Mouse (Mus musculus) spleen, postnatal 4 days (tissue): ENCODE results near the gene Itgal.
"Not testable (repeated sequence)": the region's sequence is repeated elsewhere in the genome, so short reads cannot be mapped to it uniquely, and the experiment has no call there.

Experiments
- DNase-seq, 2 experiments: peaks; one replicate each; pipeline ENCODE4 v3.0.0; 2022; ENCODE audit warnings: low spot score in 2 of 2

Itgal gene

DNA sequence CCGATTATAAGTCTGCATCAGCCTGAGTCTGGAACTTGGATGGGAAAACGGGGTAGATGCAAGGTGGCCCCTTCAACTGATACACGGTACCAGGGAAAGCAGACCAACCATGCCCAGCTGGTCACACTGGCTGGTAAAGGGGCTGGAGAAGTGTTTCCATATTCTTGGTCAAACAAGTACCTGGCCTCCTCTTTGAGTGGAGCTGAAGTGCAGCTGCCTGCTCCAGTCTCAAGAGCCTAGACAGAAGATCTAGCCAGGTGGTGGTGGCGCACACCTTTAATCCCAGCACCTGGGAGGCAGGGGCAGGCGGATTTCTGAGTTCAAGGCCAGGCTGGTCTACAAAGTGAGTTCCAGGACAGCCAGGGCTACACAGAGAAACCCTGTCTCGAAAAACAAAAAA lies 45.8 kb downstream of the Itgal start:
- DNase-seq, result not testable (repeated sequence)

DNA sequence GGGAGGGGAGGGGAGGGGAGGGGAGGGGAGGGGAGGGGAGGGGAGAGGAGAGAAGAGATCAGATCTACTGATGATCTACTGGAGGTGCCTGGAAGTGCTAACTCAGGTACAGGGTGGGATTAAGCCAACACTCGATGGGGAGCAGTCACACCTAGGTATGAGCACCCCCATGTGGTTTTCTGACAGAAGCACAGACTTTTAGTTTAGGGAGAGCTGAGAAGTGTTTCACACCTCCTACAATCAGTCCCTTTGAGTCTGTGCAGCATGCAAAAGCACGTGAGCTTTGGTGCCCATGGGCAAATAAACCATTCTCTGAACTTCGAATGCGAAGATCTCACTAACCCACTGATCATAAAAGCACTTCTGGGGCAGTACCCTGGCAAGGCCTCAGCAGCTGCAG lies 46.3 kb downstream of the Itgal start:
- no peak for DNase-seq

DNA sequence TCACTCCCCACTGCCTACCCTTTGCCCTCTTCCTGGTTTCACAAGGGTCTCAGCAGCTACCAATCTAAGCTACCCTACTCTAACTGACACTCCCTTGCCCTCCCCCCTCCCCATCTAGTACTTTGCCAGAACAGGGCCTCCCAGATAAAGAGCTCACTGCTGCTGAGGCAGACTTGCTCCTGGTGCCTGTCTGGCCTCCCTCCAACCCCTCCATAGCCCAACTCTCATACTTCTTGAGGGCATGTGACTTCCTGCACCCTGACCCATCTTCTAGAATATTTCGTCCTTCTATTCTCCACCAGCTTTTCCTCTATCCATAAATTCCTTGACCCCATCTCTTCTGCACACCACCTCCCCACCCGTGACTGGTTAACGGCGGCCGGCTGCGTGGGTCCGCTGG lies 46.8 kb downstream of the Itgal start:
- no peak for DNase-seq

- DNase-seq, result no peak
These were observed 47.4 kb downstream of the Itgal start for GRCm38 (mm10) chr7:127343351-127344019.

DNA sequence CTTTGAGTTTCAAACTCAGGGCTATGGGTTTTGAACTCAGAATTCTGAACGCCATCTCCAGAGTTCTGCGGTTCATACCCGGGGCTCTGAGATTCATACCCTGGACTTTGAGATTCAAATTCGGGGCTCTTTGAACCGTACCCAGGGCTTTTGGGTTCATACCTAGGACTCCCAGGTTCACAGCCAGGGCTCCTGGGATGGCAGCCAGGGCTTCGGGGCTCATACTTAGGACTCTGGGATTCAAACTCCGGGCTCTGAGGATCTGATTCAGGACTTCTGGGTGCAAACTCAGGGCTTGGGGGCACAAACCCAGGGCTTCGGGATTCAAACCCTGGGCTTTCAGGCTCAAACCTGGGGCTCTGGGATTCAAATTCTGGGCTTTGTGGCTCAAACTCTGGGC lies 48.3 kb downstream of the Itgal start:
- no peak for DNase-seq

GRCm38 (mm10) chr7:127345092-127345491 lies 49.0 kb downstream of the Itgal start:
- peak; percentile 33 to 75 for DNase-seq

GRCm38 (mm10) chr7:127345512-127346325 lies 49.7 kb downstream of the Itgal start, which contains the start of gene Zfp768:
Zfp768 (minus strand) TSS chr7:127345589.
- peak; percentile 90 to 95 for DNase-seq

DNA sequence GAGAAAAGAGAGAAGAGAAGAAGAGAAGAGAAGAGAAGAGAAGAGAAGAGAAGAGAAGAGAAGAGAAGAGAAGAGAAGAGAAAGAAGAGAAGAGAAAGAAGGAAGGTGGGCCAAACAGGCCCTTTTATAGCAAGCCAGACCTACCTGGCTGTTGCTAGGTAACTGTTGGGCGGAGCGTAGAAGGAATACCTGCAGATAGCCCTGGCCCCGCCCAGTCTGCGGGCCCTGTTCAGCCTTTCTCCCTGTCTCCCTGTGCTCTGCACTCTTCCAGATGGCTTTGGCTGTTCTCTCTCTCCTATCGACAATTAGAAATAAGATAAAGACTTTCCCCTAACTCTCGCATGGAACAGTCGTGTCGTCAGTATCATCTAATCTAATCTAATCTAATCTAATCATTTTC lies 50.6 kb downstream of the Itgal start:
- no peak for DNase-seq

GRCm38 (mm10) chr7:127351230-127352004 lies 55.4 kb downstream of the Itgal start:
- DNase-seq, result no peak

- DNase-seq, result no peak
These were observed 59.7 kb downstream of the Itgal start for GRCm38 (mm10) chr7:127355796-127356195.

GRCm38 (mm10) chr7:127357871-127358270 lies 61.8 kb downstream of the Itgal start:
- no peak for DNase-seq

DNA sequence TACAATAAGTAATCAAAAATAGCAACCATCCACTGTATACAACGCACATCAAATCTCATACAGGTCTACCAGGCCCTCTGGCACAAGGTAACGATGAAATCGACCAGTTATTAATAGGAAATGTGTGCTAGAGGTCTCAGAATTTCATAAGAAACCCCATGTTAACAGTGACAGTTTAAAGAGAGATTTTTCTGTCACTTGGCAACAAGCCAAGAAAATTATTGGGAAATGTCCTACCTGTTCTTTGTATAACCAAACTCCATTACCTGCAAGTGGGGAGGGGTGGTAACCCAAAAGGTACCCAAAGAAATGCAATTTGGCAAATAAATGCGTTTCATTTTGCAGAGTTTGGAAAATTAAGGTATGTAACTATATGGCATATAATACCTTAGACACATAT lies 62.4 kb downstream of the Itgal start:
- no peak for DNase-seq

GRCm38 (mm10) chr7:127360265-127360664 lies 64.2 kb downstream of the Itgal start:
- no peak for DNase-seq

DNA sequence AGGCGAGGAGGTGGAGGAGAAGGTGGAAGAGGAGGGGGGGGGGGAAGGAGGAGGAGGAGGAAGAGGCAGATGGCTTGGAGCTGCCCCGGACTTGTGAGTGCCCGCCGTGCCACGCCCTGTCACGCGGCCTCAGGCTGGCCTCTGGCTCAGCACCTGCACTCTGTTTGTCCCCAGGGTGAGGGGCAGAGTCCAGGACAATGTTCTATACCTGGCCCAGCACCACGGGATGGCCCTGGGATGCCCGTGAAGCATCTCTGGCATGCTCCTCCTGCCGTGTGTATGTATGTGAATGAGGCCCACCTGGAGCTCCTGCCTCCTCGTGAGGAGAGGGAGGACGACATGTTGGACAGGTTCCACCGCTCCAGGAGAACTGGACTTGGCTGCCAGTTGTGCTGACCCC lies 65.4 kb downstream of the Itgal start:
- DNase-seq, result no peak

DNA sequence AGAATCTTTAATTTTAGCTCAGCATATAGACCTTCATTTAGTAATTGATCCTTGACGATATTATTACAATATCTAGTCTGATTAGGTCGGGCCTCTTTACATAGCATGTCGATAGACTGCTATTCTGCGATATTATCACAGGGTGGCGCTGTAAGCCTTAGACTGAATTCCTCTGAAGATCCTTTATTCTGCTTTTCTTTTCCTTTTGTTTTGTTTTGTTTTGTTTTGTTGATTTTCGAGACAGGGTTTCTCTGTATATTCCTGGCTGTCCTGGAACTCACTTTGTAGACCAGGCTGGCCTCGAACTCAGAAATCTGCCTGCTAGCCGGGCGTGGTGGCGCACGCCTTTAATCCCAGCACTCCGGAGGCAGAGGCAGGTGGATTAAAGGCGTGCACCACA lies 66.4 kb downstream of the Itgal start:
- peak in 1 of 2 experiments; percentile 41 for DNase-seq

DNA sequence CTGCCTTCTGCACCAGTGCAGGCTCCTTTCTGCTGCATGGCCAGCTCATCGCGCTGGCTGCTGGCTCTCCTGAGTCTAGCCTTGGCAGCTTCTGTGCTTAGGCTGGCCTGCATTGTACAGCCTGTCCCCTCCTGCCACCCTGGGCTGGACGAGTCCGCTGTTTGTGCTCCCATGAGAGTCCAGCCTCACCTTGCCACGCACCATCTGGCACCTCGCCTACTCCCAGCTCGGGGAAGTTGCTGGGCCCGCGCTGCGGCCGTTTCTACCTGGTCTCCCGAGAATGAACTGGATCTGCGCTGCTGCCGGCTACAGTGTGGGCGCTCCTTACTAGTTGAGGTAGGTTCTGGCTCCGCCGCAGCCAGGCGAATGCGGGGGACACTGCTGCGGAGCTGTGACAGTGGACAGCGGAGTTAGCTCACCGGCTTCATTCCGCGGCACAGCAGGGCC lies 67.4 kb downstream of the Itgal start:
- DNase-seq, result no peak

DNA sequence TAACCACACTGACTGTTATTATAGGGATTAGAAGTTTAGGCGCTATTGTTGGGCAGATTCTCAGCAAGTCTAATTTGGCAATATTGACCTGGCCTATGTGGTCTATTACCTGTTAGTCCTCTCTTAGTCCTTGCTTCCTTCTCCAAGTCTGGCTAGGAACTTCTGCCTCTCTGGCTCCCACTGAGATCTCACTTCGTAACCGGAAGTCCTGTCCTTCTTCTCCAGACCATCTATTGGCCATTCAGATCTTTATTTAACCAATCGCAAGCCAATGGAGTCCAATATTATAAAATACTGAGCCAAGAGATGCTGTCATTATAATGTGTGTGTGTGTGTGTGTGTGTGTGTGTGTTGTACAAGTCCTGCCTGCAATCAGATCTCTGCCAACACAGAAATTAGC lies 68.1 kb downstream of the Itgal start:
- no peak for DNase-seq

- DNase-seq, result no peak
These were observed 70.2 kb downstream of the Itgal start for GRCm38 (mm10) chr7:127366249-127366648.

- no peak for DNase-seq
These were observed 75.2 kb downstream of the Itgal start for GRCm38 (mm10) chr7:127371213-127371612.

DNA sequence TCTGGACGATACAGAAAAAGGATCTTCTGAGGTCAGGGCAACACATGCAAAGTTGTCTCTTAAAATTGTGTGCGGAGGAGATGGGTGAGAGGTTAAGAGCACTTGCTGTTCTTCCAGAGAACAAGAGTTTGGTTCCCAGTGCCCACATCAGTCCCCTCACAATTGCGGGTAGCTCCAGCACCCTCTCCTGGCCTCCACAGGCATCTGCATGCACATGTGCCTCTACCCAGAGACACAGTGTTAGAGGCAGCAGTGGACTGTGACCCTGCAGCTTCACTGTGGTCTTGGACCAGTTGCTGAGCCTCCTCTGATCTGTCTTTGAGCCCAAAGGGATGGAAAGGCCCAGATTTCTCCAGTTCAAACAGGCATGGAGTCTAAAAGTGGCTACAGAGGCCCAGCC lies 75.8 kb downstream of the Itgal start:
- peak; percentile 38 to 69 for DNase-seq

- peak; percentile 97 for DNase-seq
These were observed 79.5 kb downstream of the Itgal start, which contains the start of gene Zfp747 for GRCm38 (mm10) chr7:127375271-127376245. Zfp747 (minus strand) TSS chr7:127376050.
